Comparison of ENCODE assay signal across 15 mouse cellular contexts in genomic region chr1:132246137-132246536, GRCm38 (mm10). TPM values are rescaled to one million over a fixed set of nuclear protein-coding genes. Genes with fewer than 3 reads are reported as not detected.
DNase-seq lines count a peak whose midpoint lies in the region; ATAC-seq and TF ChIP-seq lines count a peak whose summit lies in the region.
"Had no signal": no experiment of that assay in that cellular context is flagged by ENCODE, and none has a peak within 500 bp of the region (broad histone marks: within the 10 kb centered on the region; RNA-seq: fewer than 3 reads in every experiment).

No protein-coding gene starts in this region.

- H3K9me3 ChIP-seq in forebrain, postnatal 0 days (ENCODE audit: low read length), result no peaks in the 10 kb centered on the region
- no peaks in the 10 kb centered on the region for H3K9me3 ChIP-seq in forebrain, embryonic 11.5 days (ENCODE audit: control insufficient read depth, low read length)
- H3K9me3 ChIP-seq: midbrain, embryonic 10.5 days had no signal

- no peak overlapping the region for H3K27ac ChIP-seq in forebrain, postnatal 0 days (ENCODE audit: low read depth, low read length)
- no peak overlapping the region for H3K27ac ChIP-seq in forebrain, embryonic 11.5 days (ENCODE audit: low read depth, low read length)
- H3K27ac ChIP-seq: hindbrain, postnatal 0 days; layer of hippocampus, adult 2 months; midbrain, embryonic 10.5 days had no signal

- peak; percentile 59 for ATAC-seq in forebrain, postnatal 0 days
- no peak for ATAC-seq in forebrain, embryonic 11.5 days (replicated peaks; ENCODE audit: low FRiP score)
- ATAC-seq: hindbrain, postnatal 0 days had no signal

- H3K4me3 ChIP-seq in forebrain, postnatal 0 days (ENCODE audit: low read depth, low read length), result no peak overlapping the region
- H3K4me3 ChIP-seq in forebrain, embryonic 11.5 days (ENCODE audit: low read depth, low read length), result no peak overlapping the region
- H3K4me3 ChIP-seq: layer of hippocampus, adult 2 months; midbrain, embryonic 10.5 days had no signal

- H3K9ac ChIP-seq in forebrain, postnatal 0 days, result no peak overlapping the region
- no peak overlapping the region for H3K9ac ChIP-seq in forebrain, embryonic 11.5 days (ENCODE audit: low read length)

- H3K4me2 ChIP-seq in forebrain, postnatal 0 days (ENCODE audit: low read depth), result no peak overlapping the region
- H3K4me2 ChIP-seq in forebrain, embryonic 11.5 days (ENCODE audit: low read depth, low read length, severe bottlenecking), result no peak overlapping the region

- no peak for DNase-seq in forebrain, postnatal 0 days
- DNase-seq in forebrain, embryonic 11.5 days (ENCODE audit: low spot score), result no peak
- DNase-seq in 416B (ENCODE audit: low read depth), result peak; percentile 58
- peak; percentile 12 to 33 for DNase-seq in heart, postnatal 10 days
- peak; percentile 62 for DNase-seq in lung, postnatal 10 days
- DNase-seq in thymus, adult 18-20 months, result no peak
- no peak for DNase-seq in adrenal gland, adult 8-10 months
- no peak for DNase-seq in left cerebral cortex, postnatal 25 days (ENCODE audit: low spot score in 2 of 2)
- DNase-seq: cerebellum, adult 18-20 months; spleen, adult 18-20 months had no signal

- WGBS in forebrain, postnatal 0 days, result 52% methylated on average over 6 of the region's 6 CpGs
- 69% methylated on average over 6 of the region's 6 CpGs for WGBS in forebrain, embryonic 11.5 days

- intact Hi-C loops in heart, postnatal 10 days (cut with DNase I), result no loop called here
- intact Hi-C loops in left cerebral cortex, postnatal 25 days (cut with DNase I), result no loop called here

- no peak for TF ChIP-seq CTCF in forebrain, postnatal 0 days (IDR thresholded peaks at IDR 0.05; ENCODE audit: low read depth)

- H3K4me1 ChIP-seq in forebrain, postnatal 0 days (ENCODE audit: insufficient read depth), result no peaks in the 10 kb centered on the region
- no peaks in the 10 kb centered on the region for H3K4me1 ChIP-seq in forebrain, embryonic 11.5 days (replicated peaks; ENCODE audit: control insufficient read depth, insufficient read depth, low read length)
- H3K4me1 ChIP-seq: midbrain, embryonic 10.5 days had no signal

- H3K36me3 ChIP-seq in forebrain, postnatal 0 days (ENCODE audit: insufficient read depth), result no peaks in the 10 kb centered on the region
- H3K36me3 ChIP-seq in forebrain, embryonic 11.5 days (ENCODE audit: control insufficient read depth, insufficient read depth, low read length), result no peaks in the 10 kb centered on the region
- H3K36me3 ChIP-seq: midbrain, embryonic 10.5 days had no signal

- H3K27me3 ChIP-seq in forebrain, postnatal 0 days (ENCODE audit: insufficient read depth, low read length), result no peaks in the 10 kb centered on the region
- no peaks in the 10 kb centered on the region for H3K27me3 ChIP-seq in forebrain, embryonic 11.5 days (ENCODE audit: control insufficient read depth, insufficient read depth, low read length)

RNA-seq across cellular contexts. Expression of gene Gm10188, which starts 16.6 kb away (rescaled TPM):
- total RNA-seq in forebrain, postnatal 0 days (2014; rRNA removed), result 0.92 TPM in 1 of 2 replicates, not detected in the other
- polyA plus RNA-seq in forebrain, postnatal 0 days (2015; fragmentation: Nextera tagmentation; extraction: Ambion mirVana), result not detected in 2 replicates
- polyA plus RNA-seq in forebrain, embryonic 11.5 days (2014; fragmentation: Nextera tagmentation; extraction: Ambion mirVana), result not detected in 2 replicates
- total RNA-seq in heart, postnatal 10 days (2021), result not detected
- total RNA-seq in adrenal gland, adult 8-10 months (2022), result not detected
- total RNA-seq in left cerebral cortex, postnatal 25 days (2021), result not detected
- total RNA-seq: heart, adult 18-20 months; hindbrain, postnatal 0 days; layer of hippocampus, adult 2 months had no signal
- polyA plus RNA-seq: limb, embryonic 11.5 days had no signal

RNA-seq across cellular contexts. Expression of gene Klhdc8a, which starts 52.3 kb away (rescaled TPM):
- 10.3 and 11.2 TPM in 2 replicates for total RNA-seq in forebrain, postnatal 0 days (2014; rRNA removed)
- polyA plus RNA-seq in forebrain, postnatal 0 days (2015; fragmentation: Nextera tagmentation; extraction: Ambion mirVana), result 4.5 and 6.3 TPM in 2 replicates
- 0.99 and 1.1 TPM in 2 replicates for polyA plus RNA-seq in forebrain, embryonic 11.5 days (2014; fragmentation: Nextera tagmentation; extraction: Ambion mirVana)
- total RNA-seq in heart, postnatal 10 days (2021), result 10 to 100 TPM; 17.7 to 27.5 TPM
- total RNA-seq in adrenal gland, adult 8-10 months (2022), result 100 to 1,000 TPM; 161 to 353 (median 258) TPM
- total RNA-seq in left cerebral cortex, postnatal 25 days (2021), result 10 to 100 TPM; 11.3 to 14.1 TPM
- polyA plus RNA-seq: limb, embryonic 11.5 days had no signal

RNA-seq across cellular contexts. Expression of gene AC124108.1, which starts 54.9 kb away (rescaled TPM):
- total RNA-seq in forebrain, postnatal 0 days (2014; rRNA removed), result 3.4 and 5.0 TPM in 2 replicates
- polyA plus RNA-seq in forebrain, postnatal 0 days (2015; fragmentation: Nextera tagmentation; extraction: Ambion mirVana), result 0.31 and 0.48 TPM in 2 replicates
- polyA plus RNA-seq in forebrain, embryonic 11.5 days (2014; fragmentation: Nextera tagmentation; extraction: Ambion mirVana), result 4.7 and 5.6 TPM in 2 replicates
- total RNA-seq in heart, postnatal 10 days (2021), result not detected
- total RNA-seq in adrenal gland, adult 8-10 months (2022), result under 1 TPM; 0.10 to 0.17 (median 0.14) TPM
- total RNA-seq in left cerebral cortex, postnatal 25 days (2021), result 1 to 10 TPM; 4.7 to 5.8 TPM

RNA-seq across cellular contexts. Expression of gene Lemd1, which starts 54.9 kb away (rescaled TPM):
- total RNA-seq in forebrain, postnatal 0 days (2014; rRNA removed), result 13.3 and 14.9 TPM in 2 replicates
- 14.7 and 15.1 TPM in 2 replicates for polyA plus RNA-seq in forebrain, postnatal 0 days (2015; fragmentation: Nextera tagmentation; extraction: Ambion mirVana)
- 8.1 and 12.1 TPM in 2 replicates for polyA plus RNA-seq in forebrain, embryonic 11.5 days (2014; fragmentation: Nextera tagmentation; extraction: Ambion mirVana)
- total RNA-seq in heart, postnatal 10 days (2021), result not detected
- under 1 TPM in 3 of 4 experiments, not detected in 1; 0.31 to 0.46 (median 0.46) TPM for total RNA-seq in adrenal gland, adult 8-10 months (2022)
- total RNA-seq in left cerebral cortex, postnatal 25 days (2021), result 1 to 10 TPM; 4.2 to 7.3 TPM
- total RNA-seq: heart, adult 18-20 months had no signal

Comparison
In these comparisons a context has a peak if more than half of its experiments do, and no peak if none do; other contexts are left out.
1. DNase-seq: peak in 416B (single experiment), heart, postnatal 10 days (2 of 2) and lung, postnatal 10 days (single experiment); none in forebrain, postnatal 0 days (single experiment), forebrain, embryonic 11.5 days (single experiment), thymus, adult 18-20 months (0 of 2), adrenal gland, adult 8-10 months (single experiment) and left cerebral cortex, postnatal 25 days (0 of 2).
2. RNA of gene Klhdc8a, which starts 52.3 kb away (total RNA-seq): 161 to 353 TPM in adrenal gland, adult 8-10 months; 17.7 to 27.5 TPM in heart, postnatal 10 days, 11.3 to 14.1 TPM in left cerebral cortex, postnatal 25 days and 10.3 to 11.2 TPM in forebrain, postnatal 0 days; every median in the first group is over 4 times any median in the second.